Mouse (Mus musculus) bone marrow macrophage, adult 2 months (primary cell): ENCODE data around the gene Nckap1l. TPM values are rescaled to one million over a fixed set of nuclear protein-coding genes. Genes with fewer than 3 reads are reported as not detected.

Experiments used
- H3K27ac ChIP-seq: 2 replicates; pipeline ENCODE4 v1.5.1; 2012; ENCODE audit warnings: low read depth, low read length; ENCODE audit not compliant: insufficient read depth
- H3K4me1 ChIP-seq: 2 replicates; pipeline ENCODE4 v1.6.1; 2012; ENCODE audit warnings: low read length; ENCODE audit not compliant: control insufficient read depth, insufficient read depth
- H3K4me3 ChIP-seq: 2 replicates; pipeline ENCODE4 v1.5.1; 2012; ENCODE audit warnings: mild to moderate bottlenecking, low read length, moderate library complexity; ENCODE audit not compliant: insufficient read depth
- CTCF ChIP-seq: IDR thresholded peaks from 2 replicates; pipeline ENCODE4 v1.5.1; 2012; ENCODE audit warnings: low read depth, mild to moderate bottlenecking, low read length, moderate library complexity
- POLR2A ChIP-seq: IDR thresholded peaks from 2 replicates; pipeline ENCODE4 v1.6.1; 2012; ENCODE audit warnings: mild to moderate bottlenecking, low read depth, low read length, borderline replicate concordance
- polyA plus RNA-seq: library from polyadenylated mRNA; stranded (reverse); fragments of >200 nt; gene quantifications from 2 replicates; pipeline ENCODE4 v1.2.4, GENCODE M21; 2012; ENCODE audit not compliant: missing spikeins, insufficient read depth, insufficient read length

Gene Nckap1l
- polyA plus RNA-seq, 1 experiment = 354 TPM

- no peak overlapping the region for H3K27ac ChIP-seq
- H3K4me1 ChIP-seq = peaks cover 36% of the 10 kb centered on the region
- no peak overlapping the region for H3K4me3 ChIP-seq
- no peak for TF ChIP-seq CTCF
These were observed 61.3 kb downstream of the Nckap1l start for GRCm38 (mm10) chr15:103514914-103515313.

GRCm38 (mm10) chr15:103518600-103519385 lies 65.2 kb downstream of the Nckap1l start:
- Histone ChIP-seq H3K4me1 (peaks cover 27% of the 10 kb centered on the region), H3K27ac (no peak overlapping the region), H3K4me3 (no peak overlapping the region)
- TF ChIP-seq POLR2A (no peak), CTCF (no peak)

GRCm38 (mm10) chr15:103519386-103520378 lies 66.1 kb downstream of the Nckap1l start:
- Histone ChIP-seq H3K27ac (no peak overlapping the region), H3K4me1 (peaks cover 20% of the 10 kb centered on the region), H3K4me3 (no peak overlapping the region)
- TF ChIP-seq POLR2A = no peak
- no peak for TF ChIP-seq CTCF

- TF ChIP-seq CTCF = no peak
- TF ChIP-seq POLR2A = no peak
These were observed 69.0 kb downstream of the Nckap1l start for GRCm38 (mm10) chr15:103522458-103523099.

GRCm38 (mm10) chr15:103523156-103523555 lies 69.6 kb downstream of the Nckap1l start:
- H3K27ac ChIP-seq = no peak overlapping the region
- 0 out of 2 replicates have a peak, but pooled peaks cover 4% of the 10 kb centered on the region for H3K4me1 ChIP-seq
- H3K4me3 ChIP-seq = no peak overlapping the region
- TF ChIP-seq CTCF (no peak), POLR2A (no peak)

More at GRCm38 (mm10) chr15:103522458-103523099, 69.0 kb downstream of the Nckap1l start:
- H3K4me1 ChIP-seq = 0 out of 2 replicates have a peak, but pooled peaks cover 4% of the 10 kb centered on the region
- H3K4me3 ChIP-seq = no peak overlapping the region
- H3K27ac ChIP-seq = no peak overlapping the region

- Histone ChIP-seq H3K27ac (no peak overlapping the region), H3K4me3 (no peak overlapping the region), H3K4me1 (no peaks in the 10 kb centered on the region)
- TF ChIP-seq POLR2A (no peak), CTCF (peak; percentile 91)
These were observed 76.8 kb downstream of the Nckap1l start for GRCm38 (mm10) chr15:103530372-103530771.

GRCm38 (mm10) chr15:103534054-103534620 lies 80.5 kb downstream of the Nckap1l start:
- Histone ChIP-seq H3K4me3 (no peak overlapping the region), H3K4me1 (no peaks in the 10 kb centered on the region; the same call in 1 of the 2 replicates), H3K27ac (no peak overlapping the region)
- TF ChIP-seq POLR2A (no peak), CTCF (no peak)

GRCm38 (mm10) chr15:103535030-103535429 lies 81.4 kb downstream of the Nckap1l start:
- no peak overlapping the region for H3K27ac ChIP-seq
- TF ChIP-seq POLR2A (no peak), CTCF (no peak)
- H3K4me3 ChIP-seq = no peak overlapping the region
- H3K4me1 ChIP-seq = no peaks in the 10 kb centered on the region; the same call in 1 of the 2 replicates

GRCm38 (mm10) chr15:103535786-103536185 lies 82.2 kb downstream of the Nckap1l start:
- no peak for TF ChIP-seq CTCF
- no peak for TF ChIP-seq POLR2A

More at GRCm38 (mm10) chr15:103535786-103536185, 82.2 kb downstream of the Nckap1l start:
- Histone ChIP-seq H3K4me1 (no peaks in the 10 kb centered on the region; the same call in 1 of the 2 replicates), H3K4me3 (no peak overlapping the region), H3K27ac (no peak overlapping the region)
